Mouse (Mus musculus) right cerebral cortex, postnatal 14 days (tissue): ENCODE results near the gene Zmat5.

Experiments used
- DNase-seq: peaks from one replicate; pipeline ENCODE4 v3.0.0; 2022

Zmat5 gene

DNA sequence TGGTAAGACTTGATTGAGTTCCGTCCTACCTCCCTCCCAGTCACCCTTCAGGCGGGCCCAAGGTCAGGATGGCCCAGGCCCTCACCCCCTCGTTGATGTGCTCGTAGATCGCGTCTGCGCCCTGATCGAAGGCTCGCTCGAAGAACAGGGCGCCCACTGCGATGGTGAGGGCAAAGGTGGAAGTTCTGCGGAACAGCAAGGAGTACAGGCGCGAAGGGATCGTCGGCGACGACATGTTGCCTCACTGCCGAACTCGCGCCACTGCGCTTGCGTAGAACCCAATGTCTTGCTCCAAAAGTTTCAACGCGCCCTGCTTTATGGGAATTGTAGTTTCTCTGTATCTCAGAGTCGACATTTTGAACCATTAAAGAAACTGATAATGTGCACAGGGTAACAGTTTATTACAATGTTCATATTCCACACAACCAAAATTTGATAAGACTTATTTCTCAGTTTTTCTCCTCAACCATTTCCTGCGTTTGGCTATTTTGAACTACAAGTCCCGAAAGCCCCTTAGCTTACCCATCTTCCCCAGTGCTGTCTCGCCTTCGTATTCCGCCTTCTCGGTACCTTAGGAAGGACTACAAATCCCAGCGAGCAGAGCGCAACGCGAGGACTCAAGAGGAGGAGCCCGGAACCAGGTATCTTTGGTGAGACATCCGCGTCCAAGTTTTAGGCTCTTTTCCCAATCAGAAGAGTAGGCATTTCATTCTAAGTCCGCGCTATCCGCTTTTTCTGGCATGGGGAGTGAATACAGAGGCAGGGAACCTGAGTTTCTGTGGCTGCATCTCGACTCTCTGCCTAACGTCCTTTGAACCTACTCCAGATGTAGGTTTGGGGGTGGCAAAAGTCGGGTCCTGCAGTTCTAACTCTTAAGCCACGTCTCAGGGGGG is at the start of gene Zmat5, which contains the start of gene Uqcr10:
Zmat5 (plus strand) TSS at position 607 of the 893 bp plus-strand sequence.
Uqcr10 (minus strand) TSS at position 271 of the 893 bp plus-strand sequence.
- peak; percentile 92 for DNase-seq

- DNase-seq, result no peak
These were observed 44.7 kb upstream of the Zmat5 start for GRCm38 (mm10) chr11:4659818-4660217.

GRCm38 (mm10) chr11:4660309-4661025 is 44.0 kb upstream of the Zmat5 start:
- no peak for DNase-seq

- DNase-seq, result no peak
These were observed 43.2 kb upstream of the Zmat5 start for GRCm38 (mm10) chr11:4661324-4661723.

- no peak for DNase-seq
These were observed 42.5 kb upstream of the Zmat5 start for GRCm38 (mm10) chr11:4661871-4662495.

- DNase-seq, result no peak
These were observed 42.0 kb upstream of the Zmat5 start for GRCm38 (mm10) chr11:4662496-4662878.

- DNase-seq, result no peak
These were observed 32.7 kb upstream of the Zmat5 start for GRCm38 (mm10) chr11:4671736-4672135.

- no peak for DNase-seq
These were observed 29.9 kb upstream of the Zmat5 start for GRCm38 (mm10) chr11:4674593-4674992.

DNA sequence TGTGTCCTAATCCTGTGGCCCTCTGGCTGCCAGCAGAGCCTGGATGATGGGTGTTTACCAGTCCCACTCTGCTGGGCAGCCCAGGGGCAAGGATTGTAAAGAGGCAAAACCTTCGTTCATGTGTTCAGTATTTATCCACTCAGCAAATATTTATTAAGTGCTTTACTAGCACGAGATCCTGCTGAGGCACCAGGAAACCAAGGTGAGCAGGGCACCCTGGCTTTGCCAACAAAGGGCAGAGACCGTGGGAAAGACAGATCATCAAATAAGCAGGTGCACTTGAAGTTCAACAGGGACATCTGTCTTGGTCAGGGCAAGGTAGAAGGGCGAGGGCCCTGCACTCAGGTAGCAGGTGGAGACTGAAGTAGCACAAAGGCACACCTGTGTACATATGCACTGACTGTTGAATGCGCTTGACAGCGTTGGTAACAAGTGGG is 29.3 kb upstream of the Zmat5 start:
- no peak for DNase-seq

DNA sequence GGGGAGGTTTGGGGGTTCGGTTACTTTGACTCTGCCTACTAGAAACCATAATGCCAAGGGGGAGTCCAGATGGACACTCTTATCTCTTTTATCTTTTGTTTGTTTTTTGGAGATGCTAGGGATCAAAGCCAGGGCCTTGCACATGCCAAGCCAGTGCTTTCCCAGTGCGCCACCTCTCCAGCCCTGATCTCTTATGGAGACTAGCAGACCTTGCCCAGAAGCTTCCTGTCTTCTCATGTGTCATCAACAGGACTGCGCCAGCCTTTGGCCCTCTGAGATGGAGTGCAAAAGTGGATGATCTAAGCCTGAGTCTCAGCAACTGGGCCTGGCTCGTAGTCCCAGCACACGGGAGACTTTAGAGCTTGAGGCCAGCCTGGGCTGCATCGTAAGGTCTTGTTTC is 28.8 kb upstream of the Zmat5 start:
- DNase-seq, result no peak

- no peak for DNase-seq
These were observed 27.1 kb upstream of the Zmat5 start for GRCm38 (mm10) chr11:4677250-4677872.

DNA sequence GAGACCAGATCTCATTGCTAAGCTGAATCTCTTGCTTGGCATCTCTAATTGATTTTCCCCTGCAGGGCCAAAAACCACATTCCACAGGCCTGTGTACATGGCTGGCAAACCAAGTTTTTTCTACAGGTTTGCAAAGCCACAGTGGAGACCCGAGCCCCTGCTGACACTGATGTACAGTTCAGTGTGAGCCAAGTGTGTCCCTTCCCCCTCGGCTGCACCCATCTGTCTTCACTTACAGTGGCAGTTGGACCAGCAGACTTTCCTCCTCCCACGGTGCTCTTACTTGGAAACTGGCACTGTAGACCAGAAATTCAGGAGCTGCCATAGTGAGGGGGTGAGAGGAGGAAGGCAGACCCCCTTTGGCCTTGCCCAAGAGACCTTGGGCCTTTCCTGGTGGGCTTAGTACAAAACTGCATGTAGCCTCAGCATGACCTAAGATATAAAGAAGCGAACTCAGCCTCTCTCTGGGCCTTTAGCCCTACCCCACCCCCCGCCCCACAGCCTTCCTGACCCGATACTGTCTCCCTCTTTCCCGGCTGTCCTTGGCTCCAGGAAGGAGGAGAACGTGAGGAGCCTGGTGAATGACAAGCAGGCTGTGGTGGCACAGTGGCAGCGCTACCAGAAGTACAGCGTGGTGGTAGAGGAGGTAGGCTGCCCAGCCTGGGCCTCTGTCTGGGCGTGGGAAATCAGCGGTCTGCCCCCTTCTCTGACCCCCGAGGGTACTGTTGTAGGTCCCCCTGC is 25.6 kb upstream of the Zmat5 start:
- DNase-seq, result peak; percentile 32

GRCm38 (mm10) chr11:4679441-4679832 is 25.0 kb upstream of the Zmat5 start:
- peak; percentile 22 for DNase-seq

- DNase-seq, result no peak
These were observed 24.4 kb upstream of the Zmat5 start for GRCm38 (mm10) chr11:4680126-4680525.

DNA sequence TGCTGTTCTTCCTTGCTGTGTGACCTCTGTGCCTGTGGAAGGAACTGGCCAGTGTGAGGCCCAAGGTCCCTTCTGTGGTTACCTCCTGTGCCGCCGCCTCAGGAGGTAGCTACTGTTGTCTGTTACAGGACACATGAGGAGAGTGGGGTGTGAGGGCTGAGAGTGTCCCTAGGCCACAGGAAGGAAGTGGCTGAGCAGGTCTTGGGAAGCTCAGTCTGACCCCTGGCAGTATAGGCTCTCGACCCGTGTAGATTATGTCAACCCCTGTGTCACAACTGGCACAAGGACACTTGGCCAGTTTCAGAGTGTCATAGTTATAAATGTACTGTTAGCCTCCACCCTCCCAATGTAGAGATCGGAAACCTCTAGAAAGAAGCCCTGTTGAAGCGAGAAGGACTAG is 21.0 kb upstream of the Zmat5 start:
- no peak for DNase-seq

DNA sequence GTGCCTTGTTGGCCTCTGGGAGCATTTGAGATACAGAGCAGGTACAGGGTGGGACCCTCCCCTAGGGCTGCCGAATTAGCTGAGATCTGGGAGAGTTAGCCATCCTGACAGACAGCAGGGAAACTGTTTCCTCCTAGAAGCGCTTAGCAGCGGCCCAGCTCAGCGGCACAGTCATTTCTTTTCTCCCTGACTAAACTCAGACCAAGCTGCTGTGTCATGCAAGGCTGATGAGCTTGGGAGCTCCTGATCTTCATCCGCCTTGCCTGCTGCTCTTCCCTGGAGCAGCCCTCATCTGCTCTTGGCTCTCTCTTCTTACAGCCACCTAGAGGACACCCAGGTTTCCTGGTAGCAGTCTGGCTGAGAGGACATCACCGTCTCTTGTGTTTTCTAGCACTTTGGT is 20.3 kb upstream of the Zmat5 start:
- DNase-seq, result no peak

- DNase-seq, result no peak
These were observed 19.4 kb upstream of the Zmat5 start for GRCm38 (mm10) chr11:4685071-4685470.

DNA sequence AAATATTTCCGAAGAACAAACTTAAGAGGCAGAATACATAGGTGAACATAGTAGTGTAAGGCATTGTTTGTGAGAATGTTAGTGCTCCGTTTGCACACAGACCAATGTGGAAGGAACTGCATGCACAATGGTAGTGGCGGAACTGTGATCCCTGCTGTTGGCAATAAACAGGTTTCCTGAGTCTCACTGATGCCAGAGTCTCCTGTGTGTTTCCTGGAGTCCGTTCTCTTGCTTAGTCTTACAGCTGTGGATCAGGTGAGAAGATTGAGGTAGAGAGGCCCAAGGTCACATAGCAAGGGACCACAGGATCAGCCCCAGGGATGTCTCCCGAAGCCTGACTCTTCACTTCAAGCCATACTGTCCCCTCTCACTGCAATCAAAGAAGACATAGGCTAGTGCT is 19.0 kb upstream of the Zmat5 start:
- DNase-seq, result no peak

DNA sequence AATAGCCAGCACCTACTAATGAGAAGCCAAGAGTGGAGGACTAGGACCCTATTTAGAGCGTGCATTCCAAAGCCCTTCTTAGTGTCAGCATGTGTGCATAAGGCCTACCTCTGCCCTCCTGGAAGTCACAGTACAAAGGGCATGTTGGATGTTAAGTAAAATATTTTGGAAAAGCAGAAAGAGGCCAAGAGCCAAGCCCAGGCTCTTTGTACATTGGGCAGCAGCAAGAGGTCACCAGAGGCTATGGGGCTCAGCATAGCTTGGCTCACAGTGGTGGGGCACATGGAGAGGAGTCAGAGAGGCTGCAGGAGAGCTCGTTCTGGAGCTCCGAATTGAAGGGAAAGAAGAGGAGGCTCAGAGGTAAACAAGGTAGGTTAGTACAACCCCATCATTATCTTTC is 17.5 kb upstream of the Zmat5 start:
- no peak for DNase-seq

DNA sequence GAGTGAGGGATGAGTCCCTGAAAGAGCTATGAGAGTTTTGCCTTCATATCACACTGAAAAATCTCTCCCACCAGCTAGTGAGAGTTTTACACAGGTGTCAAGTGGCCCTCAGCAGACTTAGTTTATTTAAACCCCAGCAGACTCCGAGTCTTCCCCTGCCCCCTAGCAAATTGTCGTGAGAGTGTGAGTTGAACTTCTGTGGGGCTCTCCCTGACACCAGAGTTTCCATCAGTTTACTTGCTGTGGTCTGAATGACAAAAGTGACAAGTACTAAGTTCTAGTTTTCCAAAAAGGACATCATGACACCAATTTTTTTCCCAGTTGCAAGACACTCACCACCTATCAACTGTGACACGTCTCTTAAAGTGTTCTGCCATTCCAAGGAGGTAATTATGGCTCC is 16.6 kb upstream of the Zmat5 start:
- no peak for DNase-seq

DNA sequence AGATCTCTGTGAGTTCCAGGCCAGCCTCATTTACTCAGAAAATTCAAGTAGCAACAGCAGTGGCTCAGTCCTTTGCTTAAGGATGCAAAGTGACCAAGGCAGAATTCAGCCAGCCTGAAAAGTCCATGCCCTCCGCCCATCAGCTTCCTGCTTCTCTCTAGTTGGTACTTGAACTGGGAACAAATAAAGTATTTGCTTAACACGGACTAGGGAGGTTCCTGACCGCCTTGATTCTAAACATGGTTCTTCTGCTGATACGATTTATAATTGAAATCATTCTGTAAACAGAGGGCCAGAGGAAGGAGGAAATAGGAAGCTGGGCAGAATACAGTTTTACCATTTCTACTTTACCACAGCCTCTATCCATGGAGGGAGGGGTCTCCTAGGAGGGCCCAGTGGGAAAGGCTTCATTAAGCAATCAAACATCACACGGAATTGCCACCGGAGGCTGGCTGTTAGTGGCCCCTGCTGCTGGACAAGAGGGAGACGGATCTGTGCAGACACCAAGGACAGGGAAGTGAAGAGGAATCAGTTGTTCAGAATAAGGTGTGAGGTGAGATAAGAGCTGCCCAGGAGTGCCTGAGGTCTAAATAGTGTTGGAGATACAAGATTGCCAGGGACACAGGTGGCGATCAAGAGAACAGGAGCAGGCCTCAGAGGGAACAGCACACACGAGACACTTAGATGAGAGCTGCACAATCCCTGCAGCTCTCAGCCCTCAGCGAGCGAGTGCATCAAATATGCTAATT is 15.7 kb upstream of the Zmat5 start:
- DNase-seq, result no peak

DNA sequence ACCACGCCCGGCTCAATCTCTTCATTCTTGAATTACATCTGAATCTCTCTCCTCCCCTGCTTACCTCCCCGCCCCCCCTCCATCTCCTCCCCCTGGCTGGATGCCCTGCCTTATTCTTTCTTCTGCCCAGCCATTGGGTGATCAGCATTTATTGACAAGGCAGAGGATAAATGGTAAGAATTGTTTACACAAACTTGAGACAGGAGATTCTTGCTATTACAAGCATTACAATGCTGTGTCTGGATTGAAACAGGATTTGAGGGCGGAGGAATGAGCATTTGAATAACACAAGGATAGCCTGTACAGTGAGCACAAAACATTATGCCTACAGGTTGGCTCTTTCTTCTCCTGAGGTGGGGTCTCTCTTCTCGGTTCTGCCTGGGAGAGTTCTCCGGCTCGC is 14.1 kb upstream of the Zmat5 start:
- DNase-seq, result no peak
